Mouse (Mus musculus) forebrain, postnatal 0 days (tissue): ENCODE results near the gene Zdhhc15. TPM values are rescaled to one million over a fixed set of nuclear protein-coding genes. Genes with fewer than 3 reads are reported as not detected.

ENCODE experiments used
- ATAC-seq: fragments of 200-750 bp; cut with Nextera tagmentation; 2 replicates; pipeline ENCODE4 v1.8.0; 2017; ENCODE audit warnings: mild to moderate bottlenecking, moderate library complexity
- DNase-seq: peaks from one replicate; pipeline ENCODE4 v3.0.0-alpha.2; 2015
- H3K27ac ChIP-seq: fragments of 300-500 bp; sonication (generic); 2 replicates; pipeline ENCODE4 v1.5.1; 2014; ENCODE audit warnings: low read depth, mild to moderate bottlenecking, antibody characterized with exemption, low read length, moderate library complexity, mixed read lengths
- H3K27me3 ChIP-seq: fragments of 300-500 bp; sonication (generic); 2 replicates; pipeline ENCODE4 v1.6.1; 2014; ENCODE audit warnings: mild to moderate bottlenecking, low read length, mixed read lengths; ENCODE audit not compliant: insufficient read depth
- H3K36me3 ChIP-seq: fragments of 300-500 bp; sonication (generic); 2 replicates; pipeline ENCODE4 v1.6.1; 2014; ENCODE audit warnings: mild to moderate bottlenecking, moderate library complexity; ENCODE audit not compliant: insufficient read depth
- H3K4me1 ChIP-seq: fragments of 300-500 bp; sonication (generic); 2 replicates; pipeline ENCODE4 v1.6.1; 2014; ENCODE audit warnings: antibody characterized with exemption; ENCODE audit not compliant: insufficient read depth
- H3K4me2 ChIP-seq: fragments of 300-500 bp; sonication (generic); 2 replicates; pipeline ENCODE4 v1.6.1; 2014; ENCODE audit warnings: low read depth, mild to moderate bottlenecking, moderate library complexity
- H3K4me3 ChIP-seq: fragments of 300-500 bp; sonication (generic); 2 replicates; pipeline ENCODE4 v1.5.1; 2014; ENCODE audit warnings: low read depth, low read length, mixed read lengths
- H3K9ac ChIP-seq: fragments of 300-500 bp; sonication (generic); 2 replicates; pipeline ENCODE4 v1.6.1; 2014; ENCODE audit warnings: mild to moderate bottlenecking
- H3K9me3 ChIP-seq: fragments of 300-500 bp; sonication (generic); 2 replicates; pipeline ENCODE4 v1.6.1; 2016; ENCODE audit warnings: low read length
- CTCF ChIP-seq: sonication (generic); IDR thresholded peaks from 2 replicates; pipeline ENCODE4 v1.5.1; 2016; ENCODE audit warnings: antibody characterized with exemption, control low read depth, low read depth
- WGBS: fragments of 180-500 bp; shearing (Covaris S2); extraction: QIAGEN DNeasy Blood & Tissue Kit; methylation state at CpG from one replicate; pipeline ENCODE4 v1.1.7; 2014; 5-methylcytosine and 5-hydroxymethylcytosine counted together
- polyA plus RNA-seq: library from polyadenylated mRNA; unstranded; fragments of >200 nt; fragmentation: Nextera tagmentation; extraction: Ambion mirVana; gene quantifications from 2 replicates; pipeline ENCODE4 v1.2.1, GENCODE M21; 2015
- total RNA-seq: library from RNA; depleted of rRNA; stranded (reverse); fragments of >200 nt; gene quantifications from 2 replicates; pipeline ENCODE4 v1.2.3, GENCODE M21; 2014

Zdhhc15 gene
- total and polyA plus RNA-seq, 2 experiments from 2014 or later: 2.0 to 6.5 TPM

GRCm38 (mm10) chrX:104573946-104574345, 96.9 kb downstream of the Zdhhc15 start:
- TF ChIP-seq CTCF: no peak
- Histone ChIP-seq H3K4me1 (no peaks in the 10 kb centered on the region), H3K9ac (no peak overlapping the region), H3K27me3 (no peaks in the 10 kb centered on the region), H3K27ac (no peak overlapping the region), H3K4me3 (no peak overlapping the region), H3K9me3 (no peaks in the 10 kb centered on the region), H3K4me2 (no peak overlapping the region), H3K36me3 (no peaks in the 10 kb centered on the region)
- DNase-seq (no peak), ATAC-seq (no peak)
- WGBS: 69% methylated on average over 5 of the region's 5 CpGs

- DNase-seq: no peak
- Histone ChIP-seq H3K9me3 (no peaks in the 10 kb centered on the region), H3K27ac (no peak overlapping the region), H3K36me3 (no peaks in the 10 kb centered on the region), H3K4me3 (no peak overlapping the region), H3K4me2 (no peak overlapping the region), H3K27me3 (no peaks in the 10 kb centered on the region), H3K9ac (no peak overlapping the region), H3K4me1 (no peaks in the 10 kb centered on the region)
- 84% methylated on average over 3 of the region's 3 CpGs for WGBS
- TF ChIP-seq CTCF: no peak
- no peak for ATAC-seq
Measured at GRCm38 (mm10) chrX:104567497-104567896, 103.4 kb downstream of the Zdhhc15 start.

GRCm38 (mm10) chrX:104545283-104545682, 125.6 kb downstream of the Zdhhc15 start:
- H3K27me3 ChIP-seq: no peaks in the 10 kb centered on the region
- no peak overlapping the region for H3K27ac ChIP-seq
- H3K9ac ChIP-seq: no peak overlapping the region
- H3K36me3 ChIP-seq: no peaks in the 10 kb centered on the region
- ATAC-seq (no peak), DNase-seq (no peak)
- no peak for TF ChIP-seq CTCF
- H3K9me3 ChIP-seq: no peaks in the 10 kb centered on the region
- no peak overlapping the region for H3K4me3 ChIP-seq
- 91% methylated on average over 1 of the region's 1 CpGs for WGBS
- H3K4me2 ChIP-seq: no peak overlapping the region
- no peaks in the 10 kb centered on the region for H3K4me1 ChIP-seq

GRCm38 (mm10) chrX:104543919-104544595, 126.8 kb downstream of the Zdhhc15 start:
- Histone ChIP-seq H3K4me3 (no peak overlapping the region), H3K4me2 (no peak overlapping the region), H3K4me1 (no peaks in the 10 kb centered on the region), H3K36me3 (no peaks in the 10 kb centered on the region), H3K9ac (no peak overlapping the region), H3K27ac (no peak overlapping the region), H3K9me3 (no peaks in the 10 kb centered on the region), H3K27me3 (no peaks in the 10 kb centered on the region)
- no peak for TF ChIP-seq CTCF
- no peak for ATAC-seq
- DNase-seq: no peak
- WGBS: 76% methylated on average over 4 of the region's 4 CpGs

- ATAC-seq (no peak), DNase-seq (no peak)
- 91% methylated on average over 4 of the region's 4 CpGs for WGBS
- no peaks in the 10 kb centered on the region for H3K9me3 ChIP-seq
- TF ChIP-seq CTCF: no peak
- H3K4me3 ChIP-seq: no peak overlapping the region
- no peaks in the 10 kb centered on the region for H3K4me1 ChIP-seq
- H3K4me2 ChIP-seq: no peak overlapping the region
- no peaks in the 10 kb centered on the region for H3K27me3 ChIP-seq
- no peak overlapping the region for H3K9ac ChIP-seq
- H3K27ac ChIP-seq: no peak overlapping the region
- no peaks in the 10 kb centered on the region for H3K36me3 ChIP-seq
Measured at GRCm38 (mm10) chrX:104542635-104543034, 128.2 kb downstream of the Zdhhc15 start.

GRCm38 (mm10) chrX:104501765-104502164, 169.1 kb downstream of the Zdhhc15 start:
- Histone ChIP-seq H3K4me1 (no peaks in the 10 kb centered on the region), H3K9ac (no peak overlapping the region), H3K9me3 (no peaks in the 10 kb centered on the region), H3K27me3 (no peaks in the 10 kb centered on the region), H3K4me2 (no peak overlapping the region), H3K27ac (no peak overlapping the region), H3K36me3 (no peaks in the 10 kb centered on the region), H3K4me3 (no peak overlapping the region)
- DNase-seq (no peak), ATAC-seq (no peak)
- WGBS: 72% methylated on average over 5 of the region's 5 CpGs
- no peak for TF ChIP-seq CTCF

GRCm38 (mm10) chrX:104489626-104490355, 181.1 kb downstream of the Zdhhc15 start:
- no peak for TF ChIP-seq CTCF
- H3K36me3 ChIP-seq: no peaks in the 10 kb centered on the region

More at GRCm38 (mm10) chrX:104489626-104490355, 181.1 kb downstream of the Zdhhc15 start:
- H3K27ac ChIP-seq: no peak overlapping the region
- H3K4me2 ChIP-seq: no peak overlapping the region
- H3K27me3 ChIP-seq: no peaks in the 10 kb centered on the region
- no peak overlapping the region for H3K4me3 ChIP-seq
- H3K9me3 ChIP-seq: no peaks in the 10 kb centered on the region
- 72% methylated on average over 4 of the region's 4 CpGs for WGBS
- no peak overlapping the region for H3K9ac ChIP-seq
- DNase-seq (no peak), ATAC-seq (no peak)
- H3K4me1 ChIP-seq: no peaks in the 10 kb centered on the region
